Mouse (Mus musculus) heart, embryonic 11.5 days (tissue): ENCODE data around the gene Olfr508. TPM values are rescaled to one million over a fixed set of nuclear protein-coding genes. Genes with fewer than 3 reads are reported as not detected.

ENCODE experiments used
- ATAC-seq: fragments of 200-750 bp; cut with Nextera tagmentation; replicated peaks from 2 replicates; pipeline ENCODE4 v1.8.0; 2017; ENCODE audit warnings: moderate library complexity; ENCODE audit not compliant: insufficient number of reproducible peaks, low FRiP score, low TSS enrichment
- H3K27ac ChIP-seq: fragments of 300-500 bp; sonication (generic); 2 replicates; pipeline ENCODE4 v1.5.1; 2014; ENCODE audit warnings: mild to moderate bottlenecking, low read depth, low read length
- H3K27me3 ChIP-seq: fragments of 300-500 bp; sonication (generic); 2 replicates; pipeline ENCODE4 v1.6.1; 2014; ENCODE audit warnings: mild to moderate bottlenecking, low read length, mixed read lengths; ENCODE audit not compliant: control insufficient read depth, insufficient read depth
- H3K36me3 ChIP-seq: fragments of 300-500 bp; sonication (generic); 2 replicates; pipeline ENCODE4 v1.6.1; 2014; ENCODE audit warnings: mild to moderate bottlenecking, low read length, moderate library complexity, mixed read lengths; ENCODE audit not compliant: control insufficient read depth, insufficient read depth
- H3K4me1 ChIP-seq: fragments of 300-500 bp; sonication (generic); 2 replicates; pipeline ENCODE4 v1.6.1; 2014; ENCODE audit warnings: low read length; ENCODE audit not compliant: control insufficient read depth, insufficient read depth
- H3K4me2 ChIP-seq: fragments of 300-500 bp; sonication (generic); 2 replicates; pipeline ENCODE4 v1.6.1; 2014; ENCODE audit warnings: mild to moderate bottlenecking, moderate library complexity
- H3K4me3 ChIP-seq: fragments of 300-500 bp; sonication (generic); 2 replicates; pipeline ENCODE4 v1.5.1; 2014; ENCODE audit warnings: low read depth, low read length
- H3K9ac ChIP-seq: fragments of 300-500 bp; sonication (generic); 2 replicates; pipeline ENCODE4 v1.6.1; 2014; ENCODE audit warnings: mild to moderate bottlenecking, low read depth, low read length, moderate library complexity
- H3K9me3 ChIP-seq: fragments of 300-500 bp; sonication (generic); replicated peaks from 2 replicates; pipeline ENCODE4 v1.6.1; 2016; ENCODE audit warnings: low read length; ENCODE audit not compliant: control insufficient read depth
- WGBS: fragments of 180-500 bp; shearing (Covaris S2); extraction: QIAGEN DNeasy Blood & Tissue Kit; methylation state at CpG from one replicate; pipeline ENCODE4 v1.1.7; 2014; ENCODE audit not compliant: insufficient replicate concordance; 5-methylcytosine and 5-hydroxymethylcytosine counted together
- polyA plus RNA-seq: library from polyadenylated mRNA; unstranded; fragments of >200 nt; fragmentation: Nextera tagmentation; extraction: Ambion mirVana; gene quantifications from 2 replicates; pipeline ENCODE4 v1.2.1, GENCODE M21; 2014

The Olfr508 gene
- polyA plus RNA-seq, 1 experiment from 2014 or later, result not detected

DNA sequence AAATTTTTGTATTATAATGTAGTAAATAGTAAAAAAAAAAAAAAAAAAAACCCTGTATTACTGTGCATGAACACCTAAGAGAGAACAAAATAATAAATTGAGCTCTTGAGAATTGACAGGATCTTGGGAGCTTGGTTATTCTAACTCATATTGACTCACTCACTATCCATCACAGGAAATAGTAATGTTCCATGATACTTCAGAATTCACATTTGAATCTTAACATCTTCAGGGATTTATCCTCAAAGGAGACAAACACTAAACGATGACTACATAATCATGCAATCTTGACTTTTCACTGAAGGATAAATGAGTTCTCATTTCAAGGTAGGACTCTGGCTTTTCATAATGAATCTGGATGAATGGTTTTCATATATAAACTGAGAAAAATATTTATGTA is 36.3 kb downstream of the Olfr508 start, which contains the start of gene Olfr510:
Gene Olfr510 (plus strand): TSS at position 301 of the 400 bp plus-strand sequence.
- 81% methylated on average over 1 of the region's 1 CpGs for WGBS
- H3K9me3 ChIP-seq, result no peaks in the 10 kb centered on the region
- no peak within 1 kb of the TSS for H3K4me3 ChIP-seq
- H3K36me3 ChIP-seq, result no peaks in the 10 kb centered on the region
- H3K27me3 ChIP-seq, result no peaks in the 10 kb centered on the region
- H3K4me2 ChIP-seq, result no peak within 1 kb of the TSS
- no peak within 1 kb of the TSS for H3K9ac ChIP-seq
- H3K27ac ChIP-seq, result no peak within 1 kb of the TSS
- no peak for ATAC-seq
- H3K4me1 ChIP-seq, result no peaks in the 10 kb centered on the region

DNA sequence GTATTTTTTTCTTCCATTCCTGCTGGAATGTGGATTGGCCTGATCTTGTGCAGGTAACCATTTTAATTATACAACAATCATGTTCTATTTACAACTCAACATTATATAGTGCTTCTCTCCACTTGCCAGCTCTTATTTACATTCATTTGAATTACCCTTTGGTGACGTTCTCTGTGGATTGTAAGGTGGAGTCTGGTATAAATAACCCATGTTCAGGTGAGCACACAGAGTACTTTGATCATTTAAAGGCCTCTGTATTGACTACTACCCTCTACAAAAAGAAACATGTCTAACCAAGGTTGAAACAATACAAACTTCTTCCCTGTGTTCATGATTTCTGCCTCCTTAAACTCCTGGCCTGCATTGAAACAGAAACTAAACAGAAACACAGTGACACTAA is 41.3 kb downstream of the Olfr508 start:
- 68% methylated on average over 1 of the region's 1 CpGs for WGBS
- H3K27ac ChIP-seq, result no peak overlapping the region
- no peaks in the 10 kb centered on the region for H3K4me1 ChIP-seq
- no peaks in the 10 kb centered on the region for H3K36me3 ChIP-seq
- no peaks in the 10 kb centered on the region for H3K9me3 ChIP-seq
- no peak for ATAC-seq
- H3K27me3 ChIP-seq, result no peaks in the 10 kb centered on the region
- no peak overlapping the region for H3K4me2 ChIP-seq
- no peak overlapping the region for H3K9ac ChIP-seq
- no peak overlapping the region for H3K4me3 ChIP-seq

DNA sequence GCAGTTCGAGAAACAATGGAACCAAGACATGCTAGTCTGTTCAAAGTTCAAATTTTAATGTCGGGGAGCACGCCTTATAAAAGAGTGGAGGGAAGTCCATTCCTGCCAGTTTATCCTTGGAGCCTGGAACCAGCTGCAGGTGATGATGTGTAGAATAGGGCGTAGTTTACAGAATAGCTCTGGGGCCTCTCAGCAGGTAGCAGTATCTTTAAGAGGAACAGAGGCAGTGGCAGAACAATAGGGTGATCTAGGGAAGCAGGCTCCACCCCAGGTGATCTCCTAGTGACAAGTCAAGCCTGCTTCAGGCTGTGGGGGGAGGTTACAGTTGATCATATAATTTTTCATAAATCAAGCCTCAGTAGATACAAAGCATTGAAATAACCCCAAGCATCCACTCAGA is 49.1 kb downstream of the Olfr508 start:
- Histone ChIP-seq H3K27ac (no peak overlapping the region), H3K4me2 (no peak overlapping the region), H3K9ac (no peak overlapping the region), H3K36me3 (no peaks in the 10 kb centered on the region), H3K27me3 (no peaks in the 10 kb centered on the region), H3K4me1 (no peaks in the 10 kb centered on the region), H3K9me3 (no peaks in the 10 kb centered on the region), H3K4me3 (no peak overlapping the region)
- 73% methylated on average over 4 of the region's 4 CpGs for WGBS
- no peak for ATAC-seq

Other genes with a start within 250 kb of the Olfr508 start
- gene Olfr495, start 236.8 kb upstream of the Olfr508 start, polyA plus RNA-seq, result not detected in 2 replicates
- gene Olfr497, start 209.6 kb upstream of the Olfr508 start, polyA plus RNA-seq, result not detected in 2 replicates
- gene Olfr498, start 164.7 kb upstream of the Olfr508 start, polyA plus RNA-seq, result not detected in 2 replicates
- not detected in 2 replicates for gene Olfr502, start 104.9 kb upstream of the Olfr508 start, polyA plus RNA-seq
- not detected in 2 replicates for gene Olfr503, start 85.5 kb upstream of the Olfr508 start, polyA plus RNA-seq
- not detected in 2 replicates for gene Olfr504, start 64.2 kb upstream of the Olfr508 start, polyA plus RNA-seq
- gene Olfr506, start 19.2 kb upstream of the Olfr508 start, polyA plus RNA-seq, result not detected in 2 replicates
- gene Olfr507, start 8.2 kb upstream of the Olfr508 start, polyA plus RNA-seq, result not detected in 2 replicates
- gene Olfr509, start 21.9 kb downstream of the Olfr508 start, polyA plus RNA-seq, result not detected in 2 replicates
- gene Olfr510, start 36.4 kb downstream of the Olfr508 start, polyA plus RNA-seq, result not detected in 2 replicates
- not detected in 2 replicates for gene Olfr512, start 83.3 kb downstream of the Olfr508 start, polyA plus RNA-seq
- gene Olfr513, start 121.0 kb downstream of the Olfr508 start, polyA plus RNA-seq, result not detected in 2 replicates
- not detected in 2 replicates for gene Olfr514, start 196.0 kb downstream of the Olfr508 start, polyA plus RNA-seq
- gene Olfr516, start 220.5 kb downstream of the Olfr508 start, polyA plus RNA-seq, result not detected in 2 replicates
- not detected in 2 replicates for gene Olfr517, start 242.4 kb downstream of the Olfr508 start, polyA plus RNA-seq